Mouse (Mus musculus): ENCODE data around the gene Slc16a10. TPM values are rescaled to one million over a fixed set of nuclear protein-coding genes. Genes with fewer than 3 reads are reported as not detected.
A peak's percentile ranks its signal among the peaks of the same experiment; 100 is the strongest.
"Not testable (repeated sequence)": the region's sequence is repeated elsewhere in the genome, so short reads cannot be mapped to it uniquely, and the experiment has no call there.

The Slc16a10 gene
- polyA plus RNA-seq, 1 experiment = 59.0 TPM

DNA sequence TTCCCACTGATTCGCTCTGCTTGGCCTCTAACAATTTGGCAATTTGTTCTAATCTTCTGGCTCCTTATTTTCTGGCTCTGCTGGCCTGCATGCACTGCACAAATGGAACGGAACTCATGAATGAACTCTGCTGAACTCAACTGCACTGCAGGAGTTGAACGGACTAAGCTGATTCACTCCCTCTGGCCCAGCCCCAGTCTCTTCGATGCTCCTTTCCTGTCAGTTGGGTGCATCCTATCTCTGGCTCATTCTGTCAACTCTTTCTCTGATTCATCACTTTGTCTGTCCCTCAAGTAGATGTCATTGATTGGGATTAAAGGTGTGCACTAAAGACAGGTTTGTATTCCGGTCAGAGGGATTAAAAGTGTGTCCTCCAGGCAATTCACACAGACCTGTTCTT is 115.5 kb downstream of the Slc16a10 start:
- no peak for TF ChIP-seq CTCF (IDR thresholded peaks at IDR 0.05; ENCODE audit: low read depth, low read length)
- TF ChIP-seq POLR2A (IDR thresholded peaks at IDR 0.05; ENCODE audit: borderline replicate concordance, low read depth, low read length) = no peak
- Histone ChIP-seq H3K27ac (ENCODE audit: insufficient read depth, low read depth, low read length) (no peak overlapping the region), H3K4me3 (ENCODE audit: insufficient read depth, low read length) (no peak overlapping the region), H3K4me1 (ENCODE audit: control insufficient read depth, insufficient read depth, low read length) (peaks cover 5% of the 10 kb centered on the region; the same call in 1 of the 2 replicates)

DNA sequence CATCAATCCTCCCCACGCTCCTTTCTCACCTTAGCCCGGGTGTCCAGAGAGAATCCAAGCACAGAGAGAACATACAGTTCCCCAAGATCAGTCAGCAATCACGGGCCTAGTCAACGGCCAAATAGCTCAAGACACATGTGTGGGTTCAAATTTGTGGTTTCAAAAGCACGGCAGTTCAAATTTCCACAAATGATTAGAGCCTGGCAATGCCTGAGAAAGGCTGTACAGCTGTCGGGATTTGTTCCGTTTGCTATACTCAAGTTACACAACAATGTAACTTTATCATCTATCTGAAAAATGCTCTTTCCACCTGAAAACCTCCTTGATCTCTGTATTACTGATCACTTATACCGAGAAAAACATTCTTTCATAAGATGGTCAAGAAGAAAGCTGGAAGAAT is 116.5 kb downstream of the Slc16a10 start:
- Histone ChIP-seq H3K4me3 (ENCODE audit: insufficient read depth, low read length) (no peak overlapping the region; the same call in 1 of the 2 replicates), H3K27ac (ENCODE audit: insufficient read depth, low read depth, low read length) (no peak overlapping the region)
- TF ChIP-seq POLR2A (IDR thresholded peaks at IDR 0.05; ENCODE audit: borderline replicate concordance, low read depth, low read length) (no peak), CTCF (IDR thresholded peaks at IDR 0.05; ENCODE audit: low read depth, low read length) (no peak)

DNA sequence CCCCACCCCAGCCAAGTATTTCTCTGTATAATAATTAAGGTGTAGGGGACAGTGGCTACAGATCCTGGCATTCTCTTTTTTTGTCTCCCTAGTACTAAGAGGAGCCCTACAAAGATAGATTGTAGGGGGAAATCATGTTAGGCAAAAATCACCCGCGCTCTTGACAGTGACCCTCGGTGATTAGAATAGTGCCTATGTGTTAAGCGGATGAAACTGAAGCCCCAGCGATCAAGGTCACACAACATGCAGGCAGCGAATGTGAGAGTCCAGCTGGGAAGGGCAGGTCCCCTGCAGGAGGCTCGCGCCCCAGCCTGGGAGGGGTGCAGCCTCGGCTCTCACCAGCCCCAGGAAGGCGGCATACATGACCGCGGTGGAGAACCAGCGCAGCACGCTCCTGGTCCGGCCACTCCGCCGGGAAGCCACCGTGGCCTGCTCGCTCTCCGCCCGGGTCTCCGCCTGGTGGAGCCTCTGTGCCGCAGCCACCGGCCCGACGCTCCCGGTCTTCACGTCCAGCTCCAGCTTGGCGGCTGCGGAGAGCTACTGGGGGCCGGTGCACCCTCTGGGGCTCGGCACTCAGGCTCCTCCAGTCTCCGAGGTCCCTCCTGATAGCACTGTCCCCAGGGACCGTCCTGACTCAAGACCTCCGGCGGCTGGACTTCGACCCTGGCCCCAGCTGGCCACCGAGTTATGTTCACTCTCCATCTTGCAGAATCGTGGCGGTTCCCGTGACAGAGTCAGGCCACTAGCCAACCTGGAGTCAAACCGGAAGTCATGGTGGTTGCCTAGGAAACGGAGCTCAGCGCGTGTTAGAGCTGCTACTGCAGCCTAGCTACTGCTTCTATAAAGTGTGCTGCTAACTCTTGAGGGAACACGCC is 117.3 kb downstream of the Slc16a10 start, which contains the start of gene Mfsd4b1:
TSS of gene Mfsd4b1 (minus strand) at position 715 of the 875 bp plus-strand sequence.
- H3K27ac ChIP-seq (ENCODE audit: insufficient read depth, low read depth, low read length) = no peak within 1 kb of the TSS
- H3K4me3 ChIP-seq (ENCODE audit: insufficient read depth, low read length) = peak within 1 kb of the TSS; percentile 66
- TF ChIP-seq POLR2A (IDR thresholded peaks at IDR 0.05; ENCODE audit: borderline replicate concordance, low read depth, low read length) = no peak
- no peak for TF ChIP-seq CTCF (IDR thresholded peaks at IDR 0.05; ENCODE audit: low read depth, low read length)
- H3K4me1 ChIP-seq (ENCODE audit: control insufficient read depth, insufficient read depth, low read length) = peaks cover 18% of the 10 kb centered on the region

More for the DNA sequence above, 116.5 kb downstream of the Slc16a10 start:
- H3K4me1 ChIP-seq (ENCODE audit: control insufficient read depth, insufficient read depth, low read length) = peaks cover 10% of the 10 kb centered on the region

DNA sequence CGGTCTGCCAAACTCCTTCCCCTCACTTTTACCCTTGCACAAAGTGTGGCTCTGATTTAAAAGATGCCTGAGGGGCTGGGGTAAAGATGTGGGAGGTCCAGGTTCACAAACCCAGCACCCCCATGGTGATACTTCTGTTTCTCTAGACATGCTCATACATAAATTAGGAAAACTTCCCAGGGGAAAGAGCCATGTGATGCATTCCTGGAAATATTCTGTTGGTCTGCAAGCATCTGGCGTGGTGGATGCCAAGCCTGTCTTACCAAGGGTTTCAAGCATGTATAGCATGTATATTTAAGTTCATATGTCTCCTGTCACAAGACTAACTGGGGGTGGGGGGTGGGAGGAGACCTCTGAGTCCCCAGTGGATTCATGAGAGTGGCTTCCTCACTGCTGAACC is 121.7 kb downstream of the Slc16a10 start:
- Histone ChIP-seq H3K27ac (ENCODE audit: insufficient read depth, low read depth, low read length) (peak overlapping the region; percentile 78), H3K4me1 (ENCODE audit: control insufficient read depth, insufficient read depth, low read length) (peaks cover 30% of the 10 kb centered on the region), H3K4me3 (ENCODE audit: insufficient read depth, low read length) (no peak overlapping the region)
- TF ChIP-seq CTCF (IDR thresholded peaks at IDR 0.05; ENCODE audit: low read depth, low read length) (no peak), POLR2A (IDR thresholded peaks at IDR 0.05; ENCODE audit: borderline replicate concordance, low read depth, low read length) (no peak)

DNA sequence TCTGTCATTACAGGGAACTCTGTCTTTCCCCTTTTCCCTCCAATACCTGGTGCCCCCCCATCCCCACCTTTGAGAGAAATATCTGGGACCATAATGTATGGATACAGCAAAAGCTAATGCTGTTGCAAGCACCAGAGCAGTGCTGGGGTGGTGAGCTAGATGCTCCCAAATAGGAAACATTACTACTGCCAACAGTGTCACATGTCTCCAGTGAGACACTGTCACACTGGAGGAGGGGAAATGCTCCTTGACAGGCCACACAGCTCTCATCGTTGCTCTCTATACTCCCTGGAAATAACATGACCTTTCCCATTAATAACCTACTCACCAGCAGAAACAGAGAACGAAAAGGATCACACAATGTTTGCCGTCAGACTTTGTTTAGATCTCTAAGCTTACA is 122.6 kb downstream of the Slc16a10 start:
- Histone ChIP-seq H3K4me3 (ENCODE audit: insufficient read depth, low read length) (no peak overlapping the region), H3K27ac (ENCODE audit: insufficient read depth, low read depth, low read length) (peak overlapping the region; percentile 78), H3K4me1 (ENCODE audit: control insufficient read depth, insufficient read depth, low read length) (peaks cover 28% of the 10 kb centered on the region)
- TF ChIP-seq POLR2A (IDR thresholded peaks at IDR 0.05; ENCODE audit: borderline replicate concordance, low read depth, low read length) = no peak
- no peak for TF ChIP-seq CTCF (IDR thresholded peaks at IDR 0.05; ENCODE audit: low read depth, low read length)

DNA sequence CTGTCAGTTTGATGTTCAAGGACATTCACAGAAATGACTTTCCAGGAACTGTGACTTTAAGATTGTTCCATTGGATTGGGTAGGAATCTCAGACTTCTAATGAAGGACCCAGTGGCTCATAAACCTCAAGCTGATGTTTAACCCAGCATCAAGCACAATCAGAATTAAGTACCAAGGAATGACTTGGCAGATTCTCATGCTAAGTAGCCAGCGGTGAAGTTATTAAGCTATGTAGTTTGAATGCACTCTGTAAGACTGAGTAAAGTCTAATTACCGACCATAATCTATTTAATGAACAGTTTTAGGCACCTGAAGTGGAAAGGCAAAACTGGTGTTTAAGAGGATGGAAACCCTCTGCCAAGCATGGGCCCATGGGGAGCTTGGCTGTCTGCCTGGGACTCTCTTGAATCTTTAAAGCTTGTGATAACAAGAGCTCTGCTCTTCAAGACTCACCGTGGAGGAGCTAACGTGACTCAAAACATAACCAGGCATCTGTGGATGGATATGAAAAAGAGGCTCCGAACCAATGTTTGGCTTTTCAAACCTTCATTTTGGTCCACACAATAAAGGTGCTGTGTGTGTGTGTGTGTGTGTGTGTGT is 123.7 kb downstream of the Slc16a10 start:
- TF ChIP-seq CTCF (IDR thresholded peaks at IDR 0.05; ENCODE audit: low read depth, low read length) (no peak), POLR2A (IDR thresholded peaks at IDR 0.05; ENCODE audit: borderline replicate concordance, low read depth, low read length) (no peak)
- H3K4me1 ChIP-seq (ENCODE audit: control insufficient read depth, insufficient read depth, low read length) = peaks cover 26% of the 10 kb centered on the region
- no peak overlapping the region for H3K4me3 ChIP-seq (ENCODE audit: insufficient read depth, low read length)
- H3K27ac ChIP-seq (ENCODE audit: insufficient read depth, low read depth, low read length) = no peak overlapping the region

DNA sequence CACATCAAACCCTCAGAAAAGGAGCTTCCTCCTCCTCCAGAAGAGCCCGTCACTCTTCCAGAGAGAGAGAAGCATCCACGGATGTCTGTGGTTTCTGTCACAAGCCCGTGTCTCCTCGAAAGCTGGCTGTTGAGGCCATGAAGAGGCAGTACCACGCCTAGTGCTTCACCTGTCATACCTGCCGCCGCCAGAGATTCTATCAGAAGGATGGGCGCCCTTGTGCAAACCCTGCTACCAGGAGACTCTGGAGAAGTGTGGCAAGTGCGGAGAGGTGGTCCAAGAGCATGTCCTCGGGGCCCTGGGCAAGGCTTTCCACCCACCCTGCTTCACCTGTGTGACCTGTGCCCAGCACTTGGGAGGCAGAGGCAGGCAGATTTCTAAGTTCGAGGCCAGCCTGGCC is 132.5 kb downstream of the Slc16a10 start:
- Histone ChIP-seq H3K27ac (ENCODE audit: insufficient read depth, low read depth, low read length) (no peak overlapping the region), H3K4me3 (ENCODE audit: insufficient read depth, low read length) (no peak overlapping the region), H3K4me1 (ENCODE audit: control insufficient read depth, insufficient read depth, low read length) (no peaks in the 10 kb centered on the region)
- TF ChIP-seq CTCF (IDR thresholded peaks at IDR 0.05; ENCODE audit: low read depth, low read length) = no peak
- TF ChIP-seq POLR2A (IDR thresholded peaks at IDR 0.05; ENCODE audit: borderline replicate concordance, low read depth, low read length) = no peak

DNA sequence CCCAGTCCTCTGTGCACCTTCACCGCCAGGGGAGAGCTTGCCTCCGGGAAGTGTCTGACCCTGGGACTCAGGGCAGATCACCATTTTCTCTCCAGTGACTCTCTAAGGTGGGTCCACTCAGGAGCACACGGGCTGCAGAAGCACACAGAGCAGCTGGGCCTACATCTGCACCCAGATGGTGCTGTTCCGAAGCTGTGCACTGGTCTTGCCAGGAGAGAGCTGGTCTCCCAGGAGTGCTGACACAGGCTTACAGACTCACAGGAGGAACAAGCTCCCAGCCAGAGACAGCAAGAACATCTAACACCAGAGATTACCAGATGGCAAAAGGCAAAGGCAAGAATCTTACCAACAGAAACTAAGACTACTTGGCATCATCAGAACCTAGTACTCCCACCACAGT is 133.2 kb downstream of the Slc16a10 start:
- H3K27ac ChIP-seq (ENCODE audit: insufficient read depth, low read depth, low read length); H3K4me1 ChIP-seq (ENCODE audit: control insufficient read depth, insufficient read depth, low read length): not testable (repeated sequence)

DNA sequence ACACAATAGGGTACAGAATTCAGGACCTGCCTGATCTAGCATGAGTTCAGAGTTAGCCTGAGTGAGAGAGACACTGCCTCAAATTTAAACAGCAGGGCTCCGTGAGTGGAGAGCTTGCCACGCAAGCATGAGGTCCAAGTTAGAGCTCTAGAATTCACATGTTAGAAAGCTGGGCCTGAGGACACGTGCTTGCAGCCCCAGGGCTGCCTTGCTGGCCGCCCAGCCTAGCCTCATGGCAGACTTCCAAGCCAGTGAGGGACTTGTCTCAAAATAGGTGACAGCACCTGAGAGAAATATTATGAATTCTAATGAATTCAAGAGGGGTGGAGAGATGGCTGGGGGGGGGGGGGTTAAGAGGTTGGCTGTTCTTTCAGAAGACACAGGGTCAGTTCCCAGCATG is 134.1 kb downstream of the Slc16a10 start:
- no peak for TF ChIP-seq CTCF (IDR thresholded peaks at IDR 0.05; ENCODE audit: low read depth, low read length)
- no peak for TF ChIP-seq POLR2A (IDR thresholded peaks at IDR 0.05; ENCODE audit: borderline replicate concordance, low read depth, low read length)
- Histone ChIP-seq H3K4me3 (ENCODE audit: insufficient read depth, low read length) (no peak overlapping the region), H3K27ac (ENCODE audit: insufficient read depth, low read depth, low read length) (no peak overlapping the region), H3K4me1 (ENCODE audit: control insufficient read depth, insufficient read depth, low read length) (no peaks in the 10 kb centered on the region)

More for the DNA sequence above, 133.2 kb downstream of the Slc16a10 start:
- H3K4me3 ChIP-seq (ENCODE audit: insufficient read depth, low read length) = not testable (repeated sequence)

DNA sequence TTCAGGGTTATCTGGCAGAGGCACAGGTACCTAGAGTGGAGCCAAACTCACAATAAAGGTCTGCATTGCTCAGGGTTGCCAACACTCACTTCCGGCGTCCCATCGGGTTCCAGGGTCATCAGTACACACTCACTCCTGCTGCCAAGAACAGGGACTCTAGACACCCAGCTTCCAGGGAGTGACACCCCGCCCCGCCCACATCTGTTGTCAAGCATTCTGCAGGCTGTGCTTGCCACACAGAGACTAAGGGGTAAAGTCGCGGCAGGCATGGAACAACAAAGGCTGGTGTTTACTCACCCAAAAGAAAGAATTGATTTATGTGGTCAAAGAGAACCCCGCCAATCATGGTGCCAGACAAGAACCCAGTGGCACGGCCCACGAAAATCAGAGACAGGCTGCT is 135.1 kb downstream of the Slc16a10 start:
- Histone ChIP-seq H3K4me3 (ENCODE audit: insufficient read depth, low read length) (no peak overlapping the region), H3K27ac (ENCODE audit: insufficient read depth, low read depth, low read length) (no peak overlapping the region), H3K4me1 (ENCODE audit: control insufficient read depth, insufficient read depth, low read length) (no peaks in the 10 kb centered on the region)
- TF ChIP-seq CTCF (IDR thresholded peaks at IDR 0.05; ENCODE audit: low read depth, low read length) = no peak
- TF ChIP-seq POLR2A (IDR thresholded peaks at IDR 0.05; ENCODE audit: borderline replicate concordance, low read depth, low read length) = no peak
